Mouse (Mus musculus) brain, embryonic 14.5 days (tissue): Measurements from ENCODE around the gene Hopx.

Source experiments
- CTCF ChIP-seq: fragments of 200-500 bp; IDR thresholded peaks from 2 replicates; pipeline ENCODE4 v1.5.1; 2012; ENCODE audit warnings: inconsistent platforms, mild to moderate bottlenecking, moderate library complexity, borderline replicate concordance; ENCODE audit not compliant: insufficient read depth, insufficient read length; ENCODE audit errors: extremely low read depth
- POLR2A ChIP-seq: fragments of 200-500 bp; IDR thresholded peaks from 2 replicates; pipeline ENCODE4 v1.6.1; 2012; ENCODE audit warnings: mild to moderate bottlenecking, inconsistent platforms, borderline replicate concordance; ENCODE audit not compliant: poor library complexity, insufficient read depth, insufficient read length, severe bottlenecking; ENCODE audit errors: extremely low read depth

DNA sequence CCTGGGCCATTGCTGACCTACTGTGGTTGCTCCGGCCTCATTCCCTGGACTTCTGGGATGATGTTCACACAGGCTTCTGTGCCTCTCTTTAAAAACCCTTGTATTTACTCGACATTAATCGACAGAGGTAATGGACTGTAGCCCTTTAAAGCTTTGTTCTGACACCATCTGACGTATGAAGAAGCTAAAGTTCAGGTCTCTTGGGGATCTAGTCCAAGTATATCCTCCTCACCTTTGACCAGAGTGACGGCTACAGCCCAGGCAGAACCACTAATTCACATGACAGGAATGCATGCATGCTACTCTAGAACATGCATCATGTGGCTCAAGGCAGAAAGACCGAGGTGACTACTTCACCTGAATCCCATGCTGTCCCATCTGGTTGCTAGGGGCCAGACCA, 14.2 kb downstream of the Hopx start:
- TF ChIP-seq POLR2A: no peak
- TF ChIP-seq CTCF: no peak
